ENCODE assay signal across 15 mouse cellular contexts in genomic region chr16:78560063-78560462, GRCm38 (mm10). TPM values are rescaled to one million over a fixed set of nuclear protein-coding genes. Genes with fewer than 3 reads are reported as not detected.
DNase-seq lines count a peak whose midpoint lies in the region; ATAC-seq and TF ChIP-seq lines count a peak whose summit lies in the region.
"Had no signal": no experiment of that assay in that cellular context is flagged by ENCODE, and none has a peak within 500 bp of the region (broad histone marks: within the 10 kb centered on the region; RNA-seq: fewer than 3 reads in every experiment).

No protein-coding gene starts in this region.

- H3K4me1 ChIP-seq in bone marrow, adult 2 months (ENCODE audit: control insufficient read depth, insufficient read depth, low read length): peaks cover 3% of the 10 kb centered on the region
- H3K4me1 ChIP-seq: midbrain, embryonic 12.5 days; neural tube, embryonic 15.5 days had no signal

- DNase-seq in spleen, postnatal 36 days (ENCODE audit: low spot score in 2 of 2): peak; percentile 58 to 59
- DNase-seq in spleen, postnatal 4 days (ENCODE audit: low spot score in 2 of 2): no peak
- DNase-seq in naive thymus-derived CD4-positive, alpha-beta T cell, adult 2 months (ENCODE audit: low read depth): peak; percentile 77
- DNase-seq in thymus, postnatal 4 days: peak; percentile 66
- no peak for DNase-seq in cerebellum, postnatal 4 days (ENCODE audit: low spot score in 2 of 2)
- no peak for DNase-seq in frontal cortex, postnatal 14 days (ENCODE audit: low spot score in 2 of 2)

- H3K4me3 ChIP-seq in bone marrow, adult 2 months (replicated peaks; ENCODE audit: control insufficient read depth, low read depth, low read length): peak overlapping the region; percentile 37
- H3K4me3 ChIP-seq: erythroblast, embryonic 14.5 days; heart, adult 2 months; midbrain, embryonic 12.5 days; neural tube, embryonic 15.5 days had no signal

- TF ChIP-seq CTCF in bone marrow, adult 2 months (IDR thresholded peaks at IDR 0.05; ENCODE audit: control insufficient read depth, insufficient read depth, low read length): no peak

- H3K27ac ChIP-seq in bone marrow, adult 2 months (ENCODE audit: control insufficient read depth, insufficient read depth, low read depth, low read length, poor library complexity): peak overlapping the region; percentile 76
- H3K27ac ChIP-seq: heart, adult 2 months; liver, embryonic 14.5 days; midbrain, embryonic 12.5 days; neural tube, embryonic 15.5 days had no signal

- no peak for ATAC-seq in frontal cortex, adult (ENCODE audit: low TSS enrichment)
- ATAC-seq: intestine, postnatal 0 days had no signal

- WGBS in bone marrow, adult 2 months: 54% methylated on average over 15 of the region's 15 CpGs

- TF ChIP-seq POLR2A in bone marrow, adult 2 months (IDR thresholded peaks at IDR 0.05; ENCODE audit: borderline replicate concordance, control insufficient read depth, low read depth, low read length): no peak

RNA-seq across cellular contexts. Expression of gene D16Ertd472e, which starts 16.4 kb away (rescaled TPM):
- polyA plus RNA-seq in bone marrow, adult 2 months (2011; ENCODE audit: insufficient read depth, insufficient read length, low replicate concordance, missing spikeins): 3.8 TPM in 2 replicates
- polyA plus RNA-seq: G1E had no signal

Comparison
In these comparisons a context has a peak if more than half of its experiments do, and no peak if none do; other contexts are left out.
1. DNase-seq: peak in spleen, postnatal 36 days (2 of 2), naive thymus-derived CD4-positive, alpha-beta T cell, adult 2 months (single experiment) and thymus, postnatal 4 days (single experiment); none in spleen, postnatal 4 days (0 of 2), cerebellum, postnatal 4 days (0 of 2) and frontal cortex, postnatal 14 days (0 of 2).